Mouse (Mus musculus) A20 (cell line): ENCODE data around the gene C2cd2.

Source experiments
- DNase-seq: peaks from one replicate; pipeline ENCODE4 v3.0.0-alpha.2; 2011; ENCODE audit warnings: low read depth, low spot score

The C2cd2 gene

GRCm38 (mm10) chr16:97817414-97817813 is 145.0 kb downstream of the C2cd2 start:
- no peak for DNase-seq

GRCm38 (mm10) chr16:97815269-97815668 is 147.1 kb downstream of the C2cd2 start:
- no peak for DNase-seq

- no peak for DNase-seq
Measured at GRCm38 (mm10) chr16:97814060-97814459, 148.3 kb downstream of the C2cd2 start.

- DNase-seq, result no peak
Measured at GRCm38 (mm10) chr16:97808881-97809280, 153.5 kb downstream of the C2cd2 start.

- DNase-seq, result no peak
Measured at GRCm38 (mm10) chr16:97805646-97806045, 156.8 kb downstream of the C2cd2 start.
